Mouse (Mus musculus) liver, embryonic 14.5 days (tissue): Measurements from ENCODE around the gene Rpgrip1.

Experiments
- CTCF ChIP-seq: IDR thresholded peaks from 2 replicates; pipeline ENCODE4 v1.5.1; 2016; ENCODE audit warnings: antibody characterized with exemption, low read depth, control low read depth
- EP300 ChIP-seq: IDR thresholded peaks from 2 replicates; pipeline ENCODE4 v1.6.1; 2016; ENCODE audit warnings: antibody characterized with exemption, low read depth

GRCm38 (mm10) chr14:52198141-52198540 is 87.6 kb downstream of the Rpgrip1 start:
- TF ChIP-seq CTCF (no peak), EP300 (no peak)
